Comparison of ENCODE assay signal across 15 mouse cellular contexts in the genomic region with DNA sequence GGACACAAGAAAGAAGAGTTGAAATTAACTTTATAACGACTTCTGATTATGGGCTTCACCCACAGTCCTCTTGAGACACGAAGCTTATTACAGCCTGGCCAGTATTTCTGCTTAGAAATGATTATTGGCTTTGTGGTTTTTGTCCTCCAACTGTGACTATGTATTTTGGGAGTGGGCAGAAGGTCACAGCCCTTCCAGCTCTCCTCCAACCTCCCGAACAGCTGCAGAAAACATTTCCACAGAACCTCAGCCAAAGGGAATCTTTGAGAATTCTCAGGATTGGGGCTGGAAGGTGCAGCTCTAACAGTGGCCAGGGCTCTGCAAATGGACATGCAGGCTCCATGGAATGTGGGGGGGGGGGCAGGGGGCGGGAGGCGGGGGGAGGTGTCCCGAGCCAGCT.
"Had no signal": no experiment of that assay in that cellular context is flagged by ENCODE, and none has a peak within 500 bp of the region (broad histone marks: within the 10 kb centered on the region; RNA-seq: fewer than 3 reads in every experiment).

No protein-coding gene starts in this region.

- DNase-seq: lung, adult 18-20 months; lung, embryonic 14.5 days; lung, postnatal 10 days; lung, postnatal 4 days; midbrain, embryonic 14.5 days; right cerebral cortex, postnatal 25 days; right cerebral cortex, postnatal 4 days; spleen, adult 18-20 months; thymus, adult 18-20 months; thymus, postnatal 14 days; thymus, postnatal 36 days had no signal

- H3K4me3 ChIP-seq: midbrain, embryonic 10.5 days; midbrain, embryonic 12.5 days; neural tube, embryonic 12.5 days had no signal

- H3K27ac ChIP-seq: midbrain, embryonic 10.5 days; midbrain, embryonic 12.5 days; neural tube, embryonic 12.5 days had no signal

- H3K36me3 ChIP-seq: midbrain, embryonic 10.5 days; midbrain, embryonic 12.5 days; neural tube, embryonic 12.5 days had no signal

- H3K9ac ChIP-seq: lung, embryonic 14.5 days; midbrain, embryonic 12.5 days; neural tube, embryonic 12.5 days had no signal

- ATAC-seq: midbrain, embryonic 16.5 days had no signal

- H3K4me2 ChIP-seq: lung, embryonic 14.5 days; midbrain, embryonic 12.5 days; neural tube, embryonic 12.5 days had no signal

- H3K9me3 ChIP-seq: midbrain, embryonic 10.5 days; midbrain, embryonic 12.5 days; neural tube, embryonic 12.5 days had no signal

- H3K27me3 ChIP-seq: neural tube, embryonic 12.5 days had no signal
